Mouse (Mus musculus) stomach, adult 2 months (tissue): Measurements from ENCODE around the gene Sh2d7. TPM values are rescaled to one million over a fixed set of nuclear protein-coding genes. Genes with fewer than 3 reads are reported as not detected.

Source experiments
- polyA plus RNA-seq: library from polyadenylated mRNA; depleted of rRNA; stranded (reverse); fragments of >200 nt; gene quantifications from 2 replicates; pipeline ENCODE4 v1.2.3, GENCODE M21; 2012; rRNA removed

Sh2d7 gene
- 1.6 and 2.3 TPM in 2 replicates for polyA plus RNA-seq

DNA sequence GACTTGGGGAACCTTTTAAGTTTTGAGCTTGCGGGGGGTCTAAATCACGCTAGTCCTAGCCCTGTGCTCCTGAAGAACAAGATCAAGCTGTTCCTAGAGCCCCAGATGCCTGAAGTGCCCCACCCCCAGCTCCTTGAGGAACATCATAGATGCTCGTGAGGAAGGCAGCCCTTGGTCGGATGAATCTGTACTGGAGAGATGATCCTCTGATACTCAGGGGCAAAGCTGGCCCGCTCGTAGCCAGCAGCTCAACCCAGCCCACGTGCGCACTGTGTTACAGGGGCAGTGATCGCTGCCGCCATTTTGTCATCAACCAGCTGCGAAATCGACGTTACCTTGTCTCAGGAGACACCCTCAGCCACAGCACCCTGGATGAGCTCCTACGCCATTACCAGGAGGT is at the start of gene Sh2d7:
Sh2d7 (plus strand) TSS at position 301 of the 400 bp plus-strand sequence.

DNA sequence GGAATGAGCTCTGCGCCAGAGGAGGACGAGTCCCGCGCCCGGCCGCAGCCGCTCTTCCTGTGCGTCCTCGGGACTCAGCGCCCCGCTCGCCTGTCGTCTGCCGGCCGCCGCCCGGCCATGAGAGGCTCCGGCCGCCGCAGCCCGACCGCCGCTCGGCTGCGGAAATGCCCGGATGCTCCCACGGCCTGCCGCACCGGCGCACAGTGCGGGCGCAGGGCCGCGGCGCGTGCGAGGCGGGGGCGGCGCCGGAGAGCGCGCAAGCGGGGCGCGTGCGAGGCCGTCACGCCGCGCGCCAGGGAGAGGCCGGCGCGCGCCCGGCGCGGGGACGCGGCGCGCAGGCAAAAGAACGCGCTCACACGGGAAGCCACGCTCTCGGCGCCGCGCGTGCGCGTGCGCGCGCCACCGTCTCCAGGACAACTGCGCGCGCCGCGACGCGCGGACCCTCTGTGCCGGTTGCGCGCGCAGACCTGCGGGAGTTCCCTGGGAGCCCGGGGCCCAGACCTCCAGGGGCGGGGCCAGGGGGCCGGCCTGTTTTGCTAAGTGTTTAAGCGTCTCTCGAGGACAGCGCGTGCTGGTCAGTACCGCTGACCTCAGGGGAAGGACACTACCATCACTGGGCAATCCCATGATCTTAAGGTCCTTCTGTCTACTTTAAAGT is 37.2 kb upstream of the Sh2d7 start, which contains the start of gene Dmxl2:
Dmxl2 (minus strand) TSS at position 174 of the 658 bp plus-strand sequence.

DNA sequence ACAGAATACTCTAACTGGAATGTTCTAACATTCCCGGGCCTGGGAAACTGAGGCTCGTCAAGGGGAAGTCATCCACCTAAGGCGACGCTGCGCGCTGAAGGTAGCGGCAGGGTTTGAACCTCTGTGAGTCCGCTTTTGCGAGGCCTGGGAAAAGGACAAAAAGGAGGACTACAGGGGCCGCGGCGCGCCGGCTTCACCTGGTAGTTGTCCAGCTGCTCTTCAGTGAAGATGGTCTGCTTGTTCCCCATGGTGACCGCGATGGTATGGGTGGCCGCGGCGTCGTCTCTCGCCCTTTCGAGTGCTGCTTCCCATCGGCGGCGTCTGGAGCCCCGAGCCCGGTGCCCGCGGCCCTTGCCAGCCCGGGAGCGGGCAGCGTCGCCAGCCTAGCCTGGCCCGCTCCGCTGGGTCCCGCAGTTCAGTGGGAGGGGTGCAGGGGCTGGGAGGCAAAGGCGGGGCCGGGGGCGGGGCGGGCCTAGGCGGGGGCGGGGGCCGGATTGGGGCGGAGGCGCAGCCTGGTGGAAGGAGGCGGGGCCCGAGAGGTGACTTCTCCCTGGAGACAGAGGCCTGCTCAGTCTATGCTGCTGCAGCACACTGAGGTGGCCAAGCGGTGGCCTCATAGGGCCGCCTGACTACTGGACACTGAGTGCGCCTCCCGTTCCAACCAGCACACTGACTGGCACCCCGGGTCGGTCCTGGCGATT is 21.1 kb downstream of the Sh2d7 start, which contains the start of gene Cib2:
Cib2 (minus strand) TSS at position 448 of the 701 bp plus-strand sequence.

DNA sequence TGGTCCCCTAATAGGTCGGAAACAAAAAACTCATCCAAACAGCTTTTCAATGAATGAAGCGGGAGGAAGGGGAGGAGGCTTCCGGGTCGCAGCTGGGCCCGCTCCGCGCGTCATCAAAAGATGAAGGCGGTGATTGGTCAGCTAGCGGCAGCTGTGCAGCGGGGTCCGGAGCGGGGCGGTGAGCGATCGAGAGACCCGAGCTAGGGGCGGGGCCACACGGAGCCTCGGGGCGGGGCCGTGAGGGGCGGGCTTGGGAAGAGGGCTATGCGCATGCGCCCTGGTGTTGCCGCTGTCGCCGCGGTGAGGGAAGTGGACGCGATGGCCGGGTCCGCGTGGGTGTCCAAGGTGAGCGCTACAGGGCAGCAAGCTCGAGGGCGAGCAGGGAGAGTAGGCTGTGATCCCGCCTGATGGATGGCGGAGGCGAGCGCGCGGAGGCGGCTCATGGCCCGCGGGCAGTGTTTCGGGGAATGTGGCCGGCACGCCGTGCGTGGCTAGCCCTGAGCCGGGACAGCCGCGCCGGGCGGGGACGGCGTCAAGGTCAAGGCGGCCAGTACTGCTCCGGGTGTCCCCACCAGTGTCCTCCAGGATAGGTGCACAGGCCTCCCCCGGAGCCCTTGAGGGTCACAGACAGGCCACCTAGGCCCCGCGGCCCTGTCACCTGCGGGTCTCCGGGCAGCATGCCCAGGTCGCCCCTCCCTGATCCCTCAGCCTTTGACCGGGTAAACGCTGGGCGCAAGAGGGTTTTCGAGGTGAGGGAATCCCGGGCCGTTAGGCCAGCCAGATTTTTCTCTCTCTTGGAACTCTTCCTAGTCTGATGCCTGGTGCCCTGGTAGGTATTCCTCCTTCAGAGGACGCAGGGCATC is 47.6 kb downstream of the Sh2d7 start, which contains the start of gene Idh3a:
Idh3a (plus strand) TSS at position 136 of the 863 bp plus-strand sequence.

Other genes with a start within 250 kb of the Sh2d7 start
- gene Dmxl2, start 37.4 kb upstream of the Sh2d7 start, polyA plus RNA-seq: 0.23 and 0.45 TPM in 2 replicates
- 2.0 and 3.2 TPM in 2 replicates for gene Cib2, start 21.2 kb downstream of the Sh2d7 start, polyA plus RNA-seq
- gene Idh3a, start 47.4 kb downstream of the Sh2d7 start, polyA plus RNA-seq: 16.3 and 16.8 TPM in 2 replicates
- gene Acsbg1, start 122.9 kb downstream of the Sh2d7 start, polyA plus RNA-seq: 45.1 and 46.5 TPM in 2 replicates
- gene Dnaja4, start 159.9 kb downstream of the Sh2d7 start, polyA plus RNA-seq: 2.8 and 3.2 TPM in 2 replicates
- 5.5 and 10.0 TPM in 2 replicates for gene Wdr61, start 195.5 kb downstream of the Sh2d7 start, polyA plus RNA-seq
- gene Crabp1, start 225.8 kb downstream of the Sh2d7 start, polyA plus RNA-seq: 0.92 and 2.6 TPM in 2 replicates